Mouse (Mus musculus) right cerebral cortex, postnatal 10 days (tissue): ENCODE measurements around the gene Gm10750.
"Not testable (repeated sequence)": the region's sequence is repeated elsewhere in the genome, so short reads cannot be mapped to it uniquely, and the experiment has no call there.

Experiments used
- DNase-seq, 2 experiments: peaks; one replicate each; pipeline ENCODE4 v3.0.0; 2021; ENCODE audit warnings: low spot score in 2 of 2

Gm10750 gene

DNA sequence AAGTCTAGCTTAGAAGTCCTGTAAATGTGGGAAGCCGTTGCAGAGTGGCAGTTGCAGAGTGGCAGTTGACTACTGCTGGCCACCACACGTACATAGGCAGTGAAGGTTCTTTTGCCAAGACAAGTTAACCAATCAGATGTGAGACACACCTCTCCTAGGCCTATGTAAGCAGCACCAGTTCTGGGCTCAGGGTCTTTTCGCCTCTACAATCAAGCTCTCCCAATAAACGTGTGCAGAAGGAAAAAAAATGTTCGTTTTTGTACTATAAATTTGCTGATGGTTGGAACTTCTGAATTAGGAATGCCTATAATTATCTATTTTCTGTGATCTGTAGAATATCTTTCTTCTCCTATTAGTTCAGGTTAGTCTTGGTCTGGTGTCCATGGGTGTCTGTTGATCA, at the start of gene Gm10750:
TSS of gene Gm10750 (minus strand) at position 101 of the 400 bp plus-strand sequence.
- not testable (repeated sequence) for DNase-seq

DNA sequence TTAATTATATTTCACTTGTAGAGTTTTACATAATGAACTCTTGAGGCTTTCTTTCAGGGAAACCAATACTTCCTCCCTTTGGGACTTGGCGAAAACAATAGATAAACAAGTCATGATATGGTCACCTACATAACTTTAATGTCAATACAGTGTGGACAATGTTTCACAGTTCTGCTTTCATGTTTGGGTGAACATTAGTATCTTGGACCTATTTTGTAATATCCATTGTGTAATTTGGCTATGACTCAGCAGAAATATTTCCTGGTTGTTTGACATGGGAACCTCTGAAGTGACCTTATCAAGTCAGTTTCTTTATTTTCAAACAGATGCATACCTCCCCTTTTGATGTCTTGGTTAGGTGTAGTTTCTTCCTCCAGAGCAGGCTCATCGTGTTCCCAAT, 12.2 kb downstream of the Gm10750 start:
- DNase-seq = no peak

DNA sequence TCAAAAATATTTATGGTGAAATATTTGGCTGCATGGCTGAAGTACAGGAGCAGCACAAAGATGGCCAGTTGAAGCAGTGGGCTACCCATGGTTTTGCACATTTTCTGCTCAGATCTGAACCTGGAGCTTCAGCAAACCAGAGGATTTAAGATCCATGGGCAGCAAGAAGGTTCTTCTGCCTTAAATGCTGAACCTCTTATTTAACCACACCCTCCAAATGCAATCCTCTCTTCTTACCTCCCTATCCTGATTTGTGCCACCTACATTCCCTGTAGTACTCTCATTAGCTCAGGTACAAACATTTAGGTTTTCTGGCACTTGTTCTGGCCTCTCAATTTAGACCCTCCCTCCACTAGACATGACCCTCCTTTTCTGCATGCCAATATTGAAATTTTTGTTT, 13.9 kb downstream of the Gm10750 start, which contains the start of gene Gm1330:
TSS of gene Gm1330 (minus strand) at position 101 of the 400 bp plus-strand sequence.
- DNase-seq = no peak

DNA sequence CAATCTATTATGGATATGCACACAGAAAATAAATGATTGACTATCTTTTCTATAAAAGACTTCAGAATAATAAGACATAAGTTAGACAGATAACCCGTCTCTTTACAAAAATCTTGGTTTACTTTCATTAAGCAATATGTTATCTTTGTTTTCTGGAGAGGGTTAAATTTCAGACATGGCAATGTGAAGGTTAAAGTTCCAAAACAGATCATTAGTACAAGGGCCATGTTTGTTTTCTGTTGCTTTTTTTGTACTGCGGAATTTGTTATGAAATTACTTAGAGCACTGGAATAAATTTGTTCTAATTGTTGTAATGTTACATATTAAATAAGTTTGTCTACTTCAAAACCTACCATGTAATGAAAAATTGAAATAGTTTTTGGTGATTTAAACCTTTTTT, 21.9 kb downstream of the Gm10750 start:
- no peak for DNase-seq
